Mouse (Mus musculus) urinary bladder, postnatal 25 days (tissue): ENCODE results near the gene Sirpa.

ENCODE experiments used
- DNase-seq: peaks from one replicate; pipeline ENCODE4 v3.0.0; 2022; ENCODE audit warnings: low spot score

The Sirpa gene

GRCm38 (mm10) chr2:129633077-129633732 is 40.6 kb downstream of the Sirpa start:
- peak; percentile 55 for DNase-seq

DNA sequence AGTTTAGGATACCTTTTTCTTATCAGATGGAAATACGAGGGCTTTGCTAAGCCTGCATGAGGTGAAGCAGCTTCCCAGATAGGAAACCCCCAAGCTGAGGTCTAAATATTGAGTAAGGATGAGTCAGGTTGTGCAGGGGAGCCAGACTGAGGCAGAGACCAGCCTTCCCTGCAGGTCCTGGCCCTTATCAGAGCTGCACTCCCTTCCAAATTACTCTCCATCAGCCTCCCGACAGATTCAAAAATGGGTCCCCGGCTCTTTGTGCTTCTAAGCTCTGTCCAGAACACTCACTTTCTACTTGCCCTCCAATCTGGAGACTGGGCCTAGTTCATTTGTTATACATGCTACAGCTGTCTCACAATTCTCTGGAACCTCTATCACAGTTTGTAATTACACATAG is 41.3 kb downstream of the Sirpa start:
- no peak for DNase-seq

- DNase-seq: no peak
These were observed 60.0 kb downstream of the Sirpa start for GRCm38 (mm10) chr2:129652616-129653015.

- no peak for DNase-seq
These were observed 61.0 kb downstream of the Sirpa start for GRCm38 (mm10) chr2:129653632-129654031.

GRCm38 (mm10) chr2:129654233-129654950 is 61.8 kb downstream of the Sirpa start:
- no peak for DNase-seq

DNA sequence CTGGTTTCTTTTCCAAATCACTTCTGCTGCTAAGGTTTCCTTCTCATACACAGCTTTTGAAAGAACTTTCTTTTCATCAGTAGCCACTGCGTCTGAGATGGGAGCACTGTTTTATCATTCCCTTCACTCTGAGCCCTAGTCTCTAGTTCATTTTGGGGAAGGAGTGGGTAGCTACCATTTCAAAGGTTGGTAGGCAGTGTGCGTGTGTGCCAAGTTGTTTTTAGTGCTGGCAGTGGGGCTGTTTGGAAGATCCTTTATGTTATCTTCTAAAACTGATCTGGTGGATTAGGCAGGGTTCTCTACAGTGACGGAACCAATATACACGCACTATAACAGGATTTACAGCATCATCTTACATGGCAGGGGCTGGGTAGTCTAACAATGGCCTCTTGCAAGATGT is 62.4 kb downstream of the Sirpa start:
- DNase-seq: no peak

- no peak for DNase-seq
These were observed 66.2 kb downstream of the Sirpa start for GRCm38 (mm10) chr2:129658796-129659195.

DNA sequence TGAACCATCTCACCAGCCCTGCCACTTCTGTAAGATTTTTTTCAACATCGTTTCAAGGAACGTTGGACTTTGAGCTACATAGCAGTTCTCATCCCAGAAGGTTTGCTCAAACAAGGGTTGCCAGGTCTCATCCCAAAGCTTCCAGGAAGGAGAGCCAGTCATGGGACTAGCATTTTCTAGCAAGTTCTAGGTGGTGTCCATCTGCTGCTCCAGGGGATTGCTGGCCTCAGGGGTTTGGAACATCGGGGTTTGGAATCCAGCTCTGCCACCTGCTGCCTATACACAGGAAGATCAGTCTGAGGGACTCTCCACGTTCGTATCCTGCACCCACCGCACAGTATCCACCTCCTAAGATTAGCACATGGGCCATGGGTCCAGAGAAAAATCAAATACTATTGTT is 67.4 kb downstream of the Sirpa start:
- no peak for DNase-seq

GRCm38 (mm10) chr2:129662484-129662883 is 69.8 kb downstream of the Sirpa start:
- DNase-seq: no peak

DNA sequence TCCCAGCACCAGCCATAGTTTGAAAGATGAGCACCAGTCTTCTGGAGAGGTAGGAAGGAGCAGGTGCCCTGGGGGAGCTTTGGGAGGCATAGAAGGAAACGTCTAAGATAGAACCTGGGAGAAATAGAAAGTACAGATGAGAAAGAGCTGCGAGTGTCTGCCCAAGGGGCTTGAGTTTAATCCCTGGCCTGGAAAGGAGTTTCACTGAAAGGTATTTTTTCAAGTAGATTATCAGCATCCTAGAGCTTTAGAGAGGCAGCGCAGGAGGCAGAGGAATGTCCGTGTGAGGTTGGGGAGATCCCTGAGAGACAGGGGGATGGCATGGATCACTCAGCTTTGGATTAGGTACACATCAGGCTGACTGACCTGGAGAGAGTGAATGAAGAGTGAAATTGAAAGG is 79.3 kb downstream of the Sirpa start:
- DNase-seq: no peak

- peak; percentile 87 for DNase-seq
These were observed 82.5 kb downstream of the Sirpa start for GRCm38 (mm10) chr2:129674935-129675634.

DNA sequence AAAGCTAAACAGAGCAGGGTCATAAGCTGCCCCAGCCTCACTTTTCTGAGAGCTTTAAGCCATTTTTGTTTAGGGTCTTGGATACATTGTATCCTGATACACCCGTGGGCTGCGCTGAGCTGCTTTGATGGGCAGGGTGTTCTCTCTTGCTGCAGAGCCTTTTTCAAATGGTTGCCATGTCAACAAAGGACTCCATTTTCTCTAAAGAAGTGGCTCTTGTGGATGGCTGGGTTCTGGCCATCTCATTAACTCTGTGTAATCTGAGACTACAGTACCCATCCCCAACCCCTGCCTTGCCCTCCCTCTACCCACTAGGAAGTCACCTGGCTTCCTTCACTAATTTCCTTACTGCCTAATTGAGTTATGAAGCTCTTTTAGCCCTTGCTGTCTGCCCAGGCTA is 85.0 kb downstream of the Sirpa start:
- no peak for DNase-seq

DNA sequence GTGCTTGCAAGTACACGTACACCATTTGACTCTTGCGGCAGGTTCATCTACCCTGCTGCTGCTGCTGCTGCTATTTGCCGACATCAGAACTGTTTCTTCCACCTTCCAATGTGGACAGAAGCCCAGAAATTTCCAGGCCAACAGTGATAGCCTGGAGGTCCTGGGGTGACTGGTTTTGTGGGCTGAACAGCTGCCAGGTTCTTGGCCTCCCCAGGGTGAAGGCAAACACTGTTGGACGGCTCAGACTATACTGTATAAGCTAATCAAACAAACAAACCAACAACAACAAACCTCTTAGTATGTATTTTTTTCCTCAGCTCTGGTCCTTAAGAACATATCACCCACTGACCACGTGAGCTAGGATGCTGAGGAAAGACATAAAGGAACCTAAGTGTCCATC is 86.4 kb downstream of the Sirpa start:
- DNase-seq: no peak

DNA sequence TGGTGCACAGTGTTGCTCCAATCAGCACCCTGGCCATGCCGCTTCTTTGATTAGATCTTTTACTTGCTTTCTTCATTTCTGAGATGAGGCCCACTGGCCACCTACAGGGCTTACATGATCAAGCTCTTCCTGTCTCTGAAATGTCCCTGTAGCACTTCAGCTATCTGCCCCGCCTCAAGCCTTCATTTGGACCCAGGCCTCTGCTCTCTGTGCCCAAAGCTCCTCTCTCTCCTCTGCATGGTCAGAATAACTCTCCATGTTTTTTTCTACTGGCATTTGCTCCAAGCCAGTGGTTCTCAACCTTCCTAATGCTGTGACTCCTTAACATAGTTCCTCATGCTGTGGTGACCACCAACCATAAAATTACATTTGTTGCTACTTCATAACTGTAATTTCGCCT is 87.6 kb downstream of the Sirpa start:
- no peak for DNase-seq
